Mouse (Mus musculus) embryonic facial prominence, embryonic 13.5 days (tissue): ENCODE results near the gene Pck2. TPM values are rescaled to one million over a fixed set of nuclear protein-coding genes. Genes with fewer than 3 reads are reported as not detected.

Experiments used
- ATAC-seq: fragments of 200-750 bp; cut with Nextera tagmentation; 2 replicates; pipeline ENCODE4 v1.8.0; 2017; ENCODE audit warnings: low read depth; ENCODE audit not compliant: insufficient number of reproducible peaks, insufficient read depth, low FRiP score, low TSS enrichment
- H3K27ac ChIP-seq: fragments of 300-500 bp; sonication (generic); 2 replicates; pipeline ENCODE4 v1.5.1; 2015; ENCODE audit warnings: moderate library complexity, mild to moderate bottlenecking, inconsistent platforms
- H3K27me3 ChIP-seq: fragments of 300-500 bp; sonication (generic); 2 replicates; pipeline ENCODE4 v1.6.1; 2015; ENCODE audit warnings: mild to moderate bottlenecking, inconsistent platforms
- H3K36me3 ChIP-seq: fragments of 300-500 bp; sonication (generic); 2 replicates; pipeline ENCODE4 v1.6.1; 2015; ENCODE audit warnings: mild to moderate bottlenecking, inconsistent platforms
- H3K4me1 ChIP-seq: fragments of 300-500 bp; sonication (generic); 2 replicates; pipeline ENCODE4 v1.6.1; 2015; ENCODE audit warnings: inconsistent platforms
- H3K4me2 ChIP-seq: fragments of 300-500 bp; sonication (generic); 2 replicates; pipeline ENCODE4 v1.6.1; 2015; ENCODE audit warnings: moderate library complexity, mild to moderate bottlenecking, inconsistent platforms
- H3K4me3 ChIP-seq: fragments of 300-500 bp; sonication (generic); 2 replicates; pipeline ENCODE4 v1.5.1; 2015; ENCODE audit warnings: mild to moderate bottlenecking, inconsistent platforms
- H3K9ac ChIP-seq: fragments of 300-500 bp; sonication (generic); 2 replicates; pipeline ENCODE4 v1.6.1; 2015; ENCODE audit warnings: mild to moderate bottlenecking, inconsistent platforms
- H3K9me3 ChIP-seq: fragments of 300-500 bp; sonication (generic); 2 replicates; pipeline ENCODE4 v1.6.1; 2016; ENCODE audit warnings: inconsistent platforms
- WGBS: fragments of 180-500 bp; shearing (Covaris S2); methylation state at CpG from one replicate; pipeline ENCODE4 v1.1.7; 2015; ENCODE audit warnings: mixed read lengths; 5-methylcytosine and 5-hydroxymethylcytosine counted together
- polyA plus RNA-seq: library from polyadenylated mRNA; unstranded; fragments of >200 nt; fragmentation: Nextera tagmentation; extraction: Ambion mirVana; gene quantifications from 2 replicates; pipeline ENCODE4 v1.2.1, GENCODE M21; 2015

The Pck2 gene
- polyA plus RNA-seq, result 35.0 and 38.4 TPM in 2 replicates

GRCm38 (mm10) chr14:55540067-55540786 is at the start of gene Pck2:
Pck2 (plus strand) TSS chr14:55540266.
- H3K9me3 ChIP-seq, result no peaks in the 10 kb centered on the region
- WGBS, result 0% methylated on average over 32 of the region's 32 CpGs
- peaks cover 19% of the 10 kb centered on the region for H3K4me1 ChIP-seq
- H3K27ac ChIP-seq, result peak within 1 kb of the TSS; percentile 91
- 0 out of 2 replicates have a peak, but pooled peaks cover 2% of the 10 kb centered on the region for H3K27me3 ChIP-seq
- peak within 1 kb of the TSS; percentile 82 for H3K4me2 ChIP-seq
- H3K36me3 ChIP-seq, result peaks cover 20% of the 10 kb centered on the region
- peak; percentile 85 for ATAC-seq
- H3K4me3 ChIP-seq, result peak within 1 kb of the TSS; percentile 61
- H3K9ac ChIP-seq, result peak within 1 kb of the TSS; percentile 83

GRCm38 (mm10) chr14:55490361-55491201 is 49.5 kb upstream of the Pck2 start, which contains the start of gene Carmil3:
Carmil3 (plus strand) TSS chr14:55490651.
- H3K36me3 ChIP-seq, result peaks cover 33% of the 10 kb centered on the region
- no peaks in the 10 kb centered on the region for H3K27me3 ChIP-seq
- H3K9ac ChIP-seq, result peak within 1 kb of the TSS; percentile 80
- no peaks in the 10 kb centered on the region for H3K9me3 ChIP-seq
- H3K4me3 ChIP-seq, result peak within 1 kb of the TSS; percentile 74
- 1% methylated on average over 68 of the region's 68 CpGs for WGBS
- H3K27ac ChIP-seq, result peak within 1 kb of the TSS; percentile 63
- H3K4me1 ChIP-seq, result peaks cover 9% of the 10 kb centered on the region
- ATAC-seq, result peak; percentile 69; the same call in 1 of the 2 replicates
- H3K4me2 ChIP-seq, result peak within 1 kb of the TSS; percentile 97

GRCm38 (mm10) chr14:55491291-55491833 is 48.7 kb upstream of the Pck2 start:
- under 1% methylated on average over 30 of the region's 30 CpGs for WGBS
- H3K36me3 ChIP-seq, result peaks cover 26% of the 10 kb centered on the region; the same call in 1 of the 2 replicates
- peak overlapping the region; percentile 80 for H3K9ac ChIP-seq
- peak overlapping the region; percentile 97 for H3K4me2 ChIP-seq
- H3K4me3 ChIP-seq, result peak overlapping the region; percentile 74
- peak; percentile 53; the same call in 1 of the 2 replicates for ATAC-seq
- peak overlapping the region; percentile 63 for H3K27ac ChIP-seq
- no peaks in the 10 kb centered on the region for H3K9me3 ChIP-seq
- peaks cover 9% of the 10 kb centered on the region for H3K4me1 ChIP-seq
- no peaks in the 10 kb centered on the region for H3K27me3 ChIP-seq

DNA sequence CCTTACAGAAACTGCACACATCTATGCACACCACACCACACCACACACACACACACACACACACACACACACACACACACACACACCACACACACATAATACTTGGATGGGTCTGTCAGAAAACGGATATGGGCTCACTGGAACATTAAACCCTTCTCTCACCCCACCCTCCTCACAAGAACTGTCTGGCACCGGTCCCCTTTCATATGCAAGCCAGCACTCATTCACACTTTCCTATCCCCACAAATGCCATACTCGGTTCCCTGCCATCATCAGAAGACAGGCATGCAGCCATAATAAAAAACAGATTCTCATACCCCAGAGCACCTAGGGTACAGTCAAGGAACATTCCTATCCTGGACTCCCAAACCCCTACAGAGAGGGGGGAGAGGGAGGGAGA is 48.0 kb upstream of the Pck2 start:
- Histone ChIP-seq H3K4me1 (peaks cover 9% of the 10 kb centered on the region), H3K27ac (0 out of 2 replicates have a peak overlapping the region, but pooled peaks have one; percentile 63), H3K9ac (peak overlapping the region; percentile 80; the same call in 1 of the 2 replicates), H3K4me3 (peak overlapping the region; percentile 74; the same call in 1 of the 2 replicates), H3K9me3 (no peaks in the 10 kb centered on the region), H3K27me3 (no peaks in the 10 kb centered on the region), H3K4me2 (peak overlapping the region; percentile 97), H3K36me3 (peaks cover 19% of the 10 kb centered on the region; the same call in 1 of the 2 replicates)
- no peak for ATAC-seq
- 18% methylated on average over 3 of the region's 3 CpGs for WGBS

DNA sequence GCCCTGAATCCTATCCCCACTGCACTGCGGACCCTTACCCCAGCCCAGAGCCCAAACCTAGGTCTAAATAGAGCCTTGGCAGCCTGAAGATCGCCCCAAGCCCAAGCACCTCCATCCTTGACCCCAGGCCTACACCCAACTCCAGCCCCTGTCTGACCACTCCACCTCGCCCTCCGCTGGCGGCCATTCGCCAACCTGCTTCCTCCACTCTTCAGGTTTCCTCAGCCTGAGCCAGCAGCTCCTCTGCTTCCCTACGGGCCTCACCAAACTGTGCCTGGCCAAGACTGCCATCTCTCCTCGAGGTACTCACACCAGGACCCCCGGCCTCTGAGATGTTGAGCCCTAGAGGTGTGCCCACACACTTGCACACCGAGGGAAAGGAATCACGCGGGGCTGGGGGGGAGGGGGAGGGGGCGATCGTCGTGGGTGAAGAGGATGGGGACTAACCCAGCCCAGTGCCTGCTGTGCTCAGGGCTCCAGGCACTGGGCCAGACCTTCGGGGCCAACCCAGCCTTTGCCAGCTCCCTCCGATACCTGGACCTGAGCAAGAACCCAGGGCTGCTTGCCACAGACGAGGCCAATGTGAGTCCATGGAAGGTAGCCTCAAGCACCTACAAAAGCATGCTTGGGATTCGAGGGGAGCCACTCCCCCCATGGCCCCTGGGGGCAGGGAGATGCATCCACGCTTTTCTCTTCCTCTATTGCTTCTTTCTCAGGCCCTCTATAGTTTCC is 44.4 kb upstream of the Pck2 start:
- peaks cover 10% of the 10 kb centered on the region for H3K36me3 ChIP-seq
- WGBS, result 70% methylated on average over 17 of the region's 20 CpGs
- no peaks in the 10 kb centered on the region for H3K9me3 ChIP-seq

GRCm38 (mm10) chr14:55496761-55497448 is 43.2 kb upstream of the Pck2 start:
- 68% methylated on average over 16 of the region's 16 CpGs for WGBS
- H3K4me2 ChIP-seq, result no peak overlapping the region
- no peak overlapping the region for H3K4me3 ChIP-seq
- no peak overlapping the region for H3K9ac ChIP-seq
- ATAC-seq, result no peak
- no peaks in the 10 kb centered on the region for H3K9me3 ChIP-seq
- peaks cover 10% of the 10 kb centered on the region for H3K36me3 ChIP-seq
- H3K4me1 ChIP-seq, result peaks cover 6% of the 10 kb centered on the region
- no peak overlapping the region for H3K27ac ChIP-seq
- no peaks in the 10 kb centered on the region for H3K27me3 ChIP-seq

More for the DNA sequence above, 44.4 kb upstream of the Pck2 start:
- Histone ChIP-seq H3K4me3 (no peak overlapping the region), H3K27ac (no peak overlapping the region), H3K4me1 (peaks cover 13% of the 10 kb centered on the region), H3K27me3 (no peaks in the 10 kb centered on the region), H3K9ac (no peak overlapping the region), H3K4me2 (no peak overlapping the region)
- ATAC-seq, result no peak

GRCm38 (mm10) chr14:55497449-55497821 is 42.6 kb upstream of the Pck2 start:
- Histone ChIP-seq H3K9me3 (no peaks in the 10 kb centered on the region), H3K4me2 (no peak overlapping the region), H3K4me1 (peaks cover 6% of the 10 kb centered on the region), H3K27me3 (no peaks in the 10 kb centered on the region), H3K4me3 (no peak overlapping the region), H3K9ac (peak overlapping the region; percentile 49; the same call in 1 of the 2 replicates), H3K27ac (no peak overlapping the region), H3K36me3 (peaks cover 10% of the 10 kb centered on the region)
- ATAC-seq, result no peak
- 27% methylated on average over 6 of the region's 6 CpGs for WGBS

- H3K4me1 ChIP-seq, result 0 out of 2 replicates have a peak, but pooled peaks cover 9% of the 10 kb centered on the region
- no peak overlapping the region for H3K9ac ChIP-seq
- no peaks in the 10 kb centered on the region; the same call in 1 of the 2 replicates for H3K27me3 ChIP-seq
- 86% methylated on average over 9 of the region's 9 CpGs for WGBS
- no peak overlapping the region for H3K4me2 ChIP-seq
- H3K36me3 ChIP-seq, result no peaks in the 10 kb centered on the region
- no peak overlapping the region for H3K27ac ChIP-seq
- no peak for ATAC-seq
- H3K4me3 ChIP-seq, result no peak overlapping the region
- H3K9me3 ChIP-seq, result no peaks in the 10 kb centered on the region
Observed at GRCm38 (mm10) chr14:55505612-55506011, 34.5 kb upstream of the Pck2 start.

- H3K4me3 ChIP-seq, result no peak overlapping the region
- peaks cover 18% of the 10 kb centered on the region for H3K27me3 ChIP-seq
- H3K36me3 ChIP-seq, result no peaks in the 10 kb centered on the region
- ATAC-seq, result no peak
- 46% methylated on average over 7 of the region's 7 CpGs for WGBS
- no peaks in the 10 kb centered on the region for H3K9me3 ChIP-seq
- 0 out of 2 replicates have a peak overlapping the region, but pooled peaks have one; percentile 16 for H3K9ac ChIP-seq
- H3K4me2 ChIP-seq, result no peak overlapping the region
- 0 out of 2 replicates have a peak, but pooled peaks cover 17% of the 10 kb centered on the region for H3K4me1 ChIP-seq
- H3K27ac ChIP-seq, result no peak overlapping the region
Observed at GRCm38 (mm10) chr14:55507801-55508200, 32.3 kb upstream of the Pck2 start.

- Histone ChIP-seq H3K9ac (no peak overlapping the region), H3K4me1 (0 out of 2 replicates have a peak, but pooled peaks cover 17% of the 10 kb centered on the region), H3K27ac (no peak overlapping the region), H3K27me3 (peaks cover 18% of the 10 kb centered on the region), H3K4me2 (no peak overlapping the region), H3K9me3 (no peaks in the 10 kb centered on the region), H3K4me3 (no peak overlapping the region), H3K36me3 (no peaks in the 10 kb centered on the region)
- no peak for ATAC-seq
- 83% methylated on average over 10 of the region's 10 CpGs for WGBS
Observed at GRCm38 (mm10) chr14:55509540-55509939, 30.5 kb upstream of the Pck2 start.
